Mouse (Mus musculus): Measurements from ENCODE around the gene Sertad3. TPM values are rescaled to one million over a fixed set of nuclear protein-coding genes. Genes with fewer than 3 reads are reported as not detected.
A peak's percentile ranks its signal among the peaks of the same experiment; 100 is the strongest.

Sertad3 gene
- polyA plus RNA-seq, 1 experiment = 11.8 TPM

DNA sequence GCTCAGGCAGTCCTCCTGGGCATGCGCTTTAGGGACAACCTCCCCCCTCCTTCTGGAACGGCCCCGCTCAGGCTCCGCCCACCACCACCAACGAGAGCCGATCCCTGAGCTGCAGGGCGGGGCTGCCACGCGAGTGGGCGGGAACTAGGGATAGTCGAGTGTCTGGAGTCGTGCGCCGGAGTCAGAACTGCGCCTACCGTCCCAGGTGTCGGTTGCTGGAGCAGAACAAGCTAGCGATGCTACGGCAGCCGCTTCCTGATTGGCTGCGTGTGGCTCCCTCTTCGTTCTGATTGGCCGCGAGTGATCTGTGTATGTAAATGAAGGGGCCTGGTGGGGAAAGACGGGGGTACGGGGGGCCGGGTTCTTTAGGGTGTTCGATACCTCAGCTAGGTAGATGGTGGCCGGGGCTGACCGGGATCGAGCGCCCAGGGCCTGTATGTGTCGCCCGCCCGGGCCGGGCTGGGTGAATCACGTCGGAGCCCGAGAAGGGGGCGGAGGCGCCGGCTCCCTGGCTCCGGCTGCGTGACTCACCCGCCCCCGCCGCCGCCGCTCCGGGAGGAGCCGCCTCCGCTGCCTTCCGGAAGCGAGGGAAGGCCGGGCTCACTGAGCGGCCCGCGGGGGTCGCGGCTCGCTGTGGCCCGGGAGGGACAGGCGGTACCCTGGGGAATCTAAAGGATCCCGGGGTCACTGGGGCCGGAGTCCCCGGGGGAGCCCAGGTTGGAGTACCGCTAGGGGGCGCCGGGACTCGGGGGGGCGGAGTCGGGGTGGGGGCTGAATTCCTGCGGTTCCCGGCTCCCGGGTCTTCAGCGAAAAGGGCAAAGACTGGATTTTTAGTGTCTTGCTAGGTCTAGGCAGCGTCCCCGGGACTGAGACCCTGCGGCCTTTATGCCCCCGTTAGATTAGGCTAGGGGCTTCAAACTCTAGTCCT, 13.5 kb downstream of the Sertad3 start, which contains the start of gene Sertad1:
TSS of gene Sertad1 (plus strand) at position 141 of the 928 bp plus-strand sequence.
- Histone ChIP-seq H3K9me3 (replicated peaks; ENCODE audit: control insufficient read depth, insufficient read depth, low read length, poor library complexity, severe bottlenecking) (no peaks in the 10 kb centered on the region), H3K4me1 (ENCODE audit: control insufficient read depth, insufficient read depth, low read length) (peaks cover 12% of the 10 kb centered on the region), H3K4me3 (ENCODE audit: low read depth, low read length) (peak within 1 kb of the TSS; percentile 61), H3K9ac (ENCODE audit: low read depth, poor library complexity, severe bottlenecking) (peak within 1 kb of the TSS; percentile 97), H3K27ac (ENCODE audit: insufficient read depth, low read length) (peak within 1 kb of the TSS; percentile 85), H3K27me3 (ENCODE audit: control insufficient read depth, insufficient read depth, low read length, poor library complexity, severe bottlenecking) (no peaks in the 10 kb centered on the region), H3K36me3 (ENCODE audit: control insufficient read depth, insufficient read depth, low read length, poor library complexity, severe bottlenecking) (peaks cover 2% of the 10 kb centered on the region; the same call in 1 of the 2 replicates)
- TF ChIP-seq POLR2A (IDR thresholded peaks at IDR 0.05; ENCODE audit: insufficient read depth, low read length) = peak; percentile 100
- TF ChIP-seq CTCF (IDR thresholded peaks at IDR 0.05; ENCODE audit: low read depth, low read length) = no peak
- 0 out of 2 replicates have a peak, but pooled peaks have one; percentile 22 for TF ChIP-seq EP300 (IDR thresholded peaks at IDR 0.05; ENCODE audit: insufficient read depth, low read depth, low read length)

- peak overlapping the region; percentile 97 for H3K9ac ChIP-seq (ENCODE audit: low read depth, poor library complexity, severe bottlenecking)
- TF ChIP-seq CTCF (IDR thresholded peaks at IDR 0.05; ENCODE audit: low read depth, low read length) = no peak
- no peak for TF ChIP-seq POLR2A (IDR thresholded peaks at IDR 0.05; ENCODE audit: insufficient read depth, low read length)
- TF ChIP-seq EP300 (IDR thresholded peaks at IDR 0.05; ENCODE audit: insufficient read depth, low read depth, low read length) = no peak
- peaks cover 12% of the 10 kb centered on the region for H3K4me1 ChIP-seq (ENCODE audit: control insufficient read depth, insufficient read depth, low read length)
- no peaks in the 10 kb centered on the region for H3K9me3 ChIP-seq (replicated peaks; ENCODE audit: control insufficient read depth, insufficient read depth, low read length, poor library complexity, severe bottlenecking)
- peak overlapping the region; percentile 85 for H3K27ac ChIP-seq (ENCODE audit: insufficient read depth, low read length)
- peaks cover 2% of the 10 kb centered on the region; the same call in 1 of the 2 replicates for H3K36me3 ChIP-seq (ENCODE audit: control insufficient read depth, insufficient read depth, low read length, poor library complexity, severe bottlenecking)
- peak overlapping the region; percentile 61 for H3K4me3 ChIP-seq (ENCODE audit: low read depth, low read length)
- H3K27me3 ChIP-seq (ENCODE audit: control insufficient read depth, insufficient read depth, low read length, poor library complexity, severe bottlenecking) = no peaks in the 10 kb centered on the region
Observed at GRCm38 (mm10) chr7:27487740-27488268, 14.2 kb downstream of the Sertad3 start.

GRCm38 (mm10) chr7:27489270-27489869, 15.8 kb downstream of the Sertad3 start:
- peaks cover 2% of the 10 kb centered on the region; the same call in 1 of the 2 replicates for H3K36me3 ChIP-seq (ENCODE audit: control insufficient read depth, insufficient read depth, low read length, poor library complexity, severe bottlenecking)
- H3K4me3 ChIP-seq (ENCODE audit: low read depth, low read length) = 0 out of 2 replicates have a peak overlapping the region, but pooled peaks have one; percentile 0

GRCm38 (mm10) chr7:27490227-27490542, 16.6 kb downstream of the Sertad3 start:
- Histone ChIP-seq H3K27ac (ENCODE audit: insufficient read depth, low read length) (peak overlapping the region; percentile 75), H3K4me3 (ENCODE audit: low read depth, low read length) (peak overlapping the region; percentile 49), H3K36me3 (ENCODE audit: control insufficient read depth, insufficient read depth, low read length, poor library complexity, severe bottlenecking) (peaks cover 2% of the 10 kb centered on the region; the same call in 1 of the 2 replicates), H3K27me3 (ENCODE audit: control insufficient read depth, insufficient read depth, low read length, poor library complexity, severe bottlenecking) (no peaks in the 10 kb centered on the region), H3K9ac (ENCODE audit: low read depth, poor library complexity, severe bottlenecking) (peak overlapping the region; percentile 56), H3K9me3 (replicated peaks; ENCODE audit: control insufficient read depth, insufficient read depth, low read length, poor library complexity, severe bottlenecking) (no peaks in the 10 kb centered on the region), H3K4me1 (ENCODE audit: control insufficient read depth, insufficient read depth, low read length) (peaks cover 12% of the 10 kb centered on the region)
- TF ChIP-seq EP300 (IDR thresholded peaks at IDR 0.05; ENCODE audit: insufficient read depth, low read depth, low read length) (no peak), POLR2A (IDR thresholded peaks at IDR 0.05; ENCODE audit: insufficient read depth, low read length) (no peak), CTCF (IDR thresholded peaks at IDR 0.05; ENCODE audit: low read depth, low read length) (no peak)

More at GRCm38 (mm10) chr7:27489270-27489869, 15.8 kb downstream of the Sertad3 start:
- TF ChIP-seq CTCF (IDR thresholded peaks at IDR 0.05; ENCODE audit: low read depth, low read length) (no peak), EP300 (IDR thresholded peaks at IDR 0.05; ENCODE audit: insufficient read depth, low read depth, low read length) (no peak), POLR2A (IDR thresholded peaks at IDR 0.05; ENCODE audit: insufficient read depth, low read length) (no peak)
- no peaks in the 10 kb centered on the region for H3K27me3 ChIP-seq (ENCODE audit: control insufficient read depth, insufficient read depth, low read length, poor library complexity, severe bottlenecking)
- H3K9ac ChIP-seq (ENCODE audit: low read depth, poor library complexity, severe bottlenecking) = peak overlapping the region; percentile 56
- peaks cover 12% of the 10 kb centered on the region for H3K4me1 ChIP-seq (ENCODE audit: control insufficient read depth, insufficient read depth, low read length)
- no peaks in the 10 kb centered on the region for H3K9me3 ChIP-seq (replicated peaks; ENCODE audit: control insufficient read depth, insufficient read depth, low read length, poor library complexity, severe bottlenecking)
- H3K27ac ChIP-seq (ENCODE audit: insufficient read depth, low read length) = no peak overlapping the region

DNA sequence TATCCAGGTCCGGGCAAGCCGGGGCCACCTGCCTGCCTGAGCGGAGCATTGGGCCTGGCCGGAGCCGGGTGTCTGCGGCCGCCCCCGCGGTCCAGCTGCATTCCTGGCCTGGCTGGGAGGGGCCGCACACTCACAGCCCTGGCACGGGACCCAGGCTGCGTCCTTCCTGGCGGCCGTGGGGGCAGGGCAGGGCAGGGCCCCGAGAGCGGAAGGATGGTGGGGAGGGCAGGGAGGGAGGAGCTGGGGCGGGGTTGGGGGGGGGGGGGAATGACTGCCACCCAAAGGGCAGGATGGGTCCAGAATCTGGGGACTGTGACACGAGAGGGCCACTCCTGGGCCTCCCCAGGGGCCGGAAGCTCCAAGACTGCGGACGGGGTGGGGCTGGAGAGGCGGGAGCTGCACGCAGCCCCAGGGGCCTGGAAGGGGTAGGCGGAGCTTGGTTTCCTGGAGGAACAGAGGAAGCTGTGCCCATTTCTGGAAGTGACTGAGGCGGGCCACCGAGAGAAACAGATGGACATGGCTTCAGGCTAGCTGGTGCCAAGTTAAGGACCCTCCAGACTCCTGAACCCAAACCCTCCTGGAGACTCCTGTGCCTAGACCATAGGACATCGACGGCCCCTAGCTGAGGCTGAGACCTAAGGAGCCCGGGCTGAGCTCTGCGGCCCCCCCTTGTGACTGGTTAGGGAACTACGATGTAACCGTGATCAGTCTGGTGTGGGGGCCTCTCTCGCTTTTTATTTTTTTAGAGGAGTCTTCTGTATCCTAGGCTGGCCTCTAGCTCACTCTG, 17.2 kb downstream of the Sertad3 start:
- Histone ChIP-seq H3K4me1 (ENCODE audit: control insufficient read depth, insufficient read depth, low read length) (peaks cover 12% of the 10 kb centered on the region), H3K27ac (ENCODE audit: insufficient read depth, low read length) (peak overlapping the region; percentile 82), H3K36me3 (ENCODE audit: control insufficient read depth, insufficient read depth, low read length, poor library complexity, severe bottlenecking) (peaks cover 2% of the 10 kb centered on the region; the same call in 1 of the 2 replicates), H3K9ac (ENCODE audit: low read depth, poor library complexity, severe bottlenecking) (peak overlapping the region; percentile 56), H3K27me3 (ENCODE audit: control insufficient read depth, insufficient read depth, low read length, poor library complexity, severe bottlenecking) (no peaks in the 10 kb centered on the region), H3K4me3 (ENCODE audit: low read depth, low read length) (peak overlapping the region; percentile 65), H3K9me3 (replicated peaks; ENCODE audit: control insufficient read depth, insufficient read depth, low read length, poor library complexity, severe bottlenecking) (no peaks in the 10 kb centered on the region)
- TF ChIP-seq POLR2A (IDR thresholded peaks at IDR 0.05; ENCODE audit: insufficient read depth, low read length) (no peak), CTCF (IDR thresholded peaks at IDR 0.05; ENCODE audit: low read depth, low read length) (peak; percentile 41), EP300 (IDR thresholded peaks at IDR 0.05; ENCODE audit: insufficient read depth, low read depth, low read length) (no peak)

All from ES-Bruce4 (cell line).